Mouse (Mus musculus): ENCODE measurements at regions not wholly inside any gene's neighbourhood (a gene's known extent, or its start where the extent isn't known, plus 50 kb on each side); places are given as distances from the start of the nearest gene placed in this dataset.

- peak; percentile 4 for DNase-seq
Observed at GRCm38 (mm10) chr5:78621987-78622854, 1214.4 kb upstream of the Igfbp7 start.

- DNase-seq, result no peak
Observed at GRCm38 (mm10) chr5:78608317-78608716, 1200.5 kb upstream of the Igfbp7 start.

- DNase-seq, result no peak
Observed at GRCm38 (mm10) chr5:78602599-78602998, 1194.8 kb upstream of the Igfbp7 start.

- DNase-seq, result peak; percentile 83
Observed at GRCm38 (mm10) chr5:78584823-78585222, 1177.0 kb upstream of the Igfbp7 start.

- DNase-seq, result no peak
Observed at GRCm38 (mm10) chr5:78556946-78557345, 1149.1 kb upstream of the Igfbp7 start.

- no peak for DNase-seq
Observed at GRCm38 (mm10) chr5:78535308-78535707, 1127.5 kb upstream of the Igfbp7 start.
